Mouse (Mus musculus) ES-E14 (cell line): ENCODE data around the gene 2510009E07Rik.

Source experiments
- CHD2 ChIP-seq: IDR thresholded peaks from 2 replicates; pipeline ENCODE4 v1.6.1; 2014; ENCODE audit warnings: mild to moderate bottlenecking, low read depth, low read length, inconsistent platforms
- HCFC1 ChIP-seq: IDR thresholded peaks from 2 replicates; pipeline ENCODE4 v1.6.1; 2012; ENCODE audit warnings: low read length, inconsistent platforms, borderline replicate concordance; ENCODE audit not compliant: insufficient read depth
- MAFK ChIP-seq: IDR thresholded peaks from 2 replicates; pipeline ENCODE4 v1.6.1; 2014; ENCODE audit warnings: mild to moderate bottlenecking, low read depth, low read length, inconsistent platforms; ENCODE audit not compliant: insufficient read depth
- ZC3H11A ChIP-seq: IDR thresholded peaks from 2 replicates; pipeline ENCODE4 v1.6.1; 2012; ENCODE audit warnings: low read depth, mild to moderate bottlenecking, inconsistent platforms, low read length, borderline replicate concordance
- ZNF384 ChIP-seq: IDR thresholded peaks from 2 replicates; pipeline ENCODE4 v1.6.1; 2012; ENCODE audit warnings: low read depth, low read length, inconsistent platforms

- TF ChIP-seq MAFK: no peak
- no peak for TF ChIP-seq HCFC1
- TF ChIP-seq CHD2: no peak
- TF ChIP-seq ZNF384: no peak
- TF ChIP-seq ZC3H11A: no peak
These were observed 49.9 kb downstream of the 2510009E07Rik start for GRCm38 (mm10) chr16:21644574-21644973.
